Mouse (Mus musculus) midbrain, postnatal 0 days (tissue): Measurements from ENCODE around the gene Gamt. TPM values are rescaled to one million over a fixed set of nuclear protein-coding genes. Genes with fewer than 3 reads are reported as not detected.

ENCODE experiments used
- ATAC-seq: fragments of 200-750 bp; cut with Nextera tagmentation; 2 replicates; pipeline ENCODE4 v1.8.0; 2017; ENCODE audit warnings: moderate number of reproducible peaks, mild to moderate bottlenecking, moderate TSS enrichment, moderate library complexity; ENCODE audit not compliant: low FRiP score
- DNase-seq: peaks from one replicate; pipeline ENCODE4 v3.0.0-alpha.2; 2015; ENCODE audit warnings: low spot score
- H3K27ac ChIP-seq: fragments of 300-500 bp; sonication (generic); 2 replicates; pipeline ENCODE4 v1.5.1; 2014; ENCODE audit warnings: low read depth, mild to moderate bottlenecking, low read length, mixed read lengths
- H3K27me3 ChIP-seq: fragments of 300-500 bp; sonication (generic); 2 replicates; pipeline ENCODE4 v1.6.1; 2014; ENCODE audit warnings: low read length, control low read depth, mixed read lengths; ENCODE audit not compliant: insufficient read depth
- H3K36me3 ChIP-seq: fragments of 300-500 bp; sonication (generic); 2 replicates; pipeline ENCODE4 v1.6.1; 2014; ENCODE audit warnings: low read length, control low read depth, mixed read lengths; ENCODE audit not compliant: insufficient read depth
- H3K4me1 ChIP-seq: fragments of 300-500 bp; sonication (generic); 2 replicates; pipeline ENCODE4 v1.6.1; 2014; ENCODE audit warnings: mild to moderate bottlenecking, control low read depth, antibody characterized with exemption, low read length, mixed read lengths; ENCODE audit not compliant: insufficient read depth
- H3K4me2 ChIP-seq: fragments of 300-500 bp; sonication (generic); 2 replicates; pipeline ENCODE4 v1.6.1; 2014; ENCODE audit warnings: low read depth, mild to moderate bottlenecking, low read length, mixed read lengths; ENCODE audit not compliant: poor library complexity, severe bottlenecking
- H3K4me3 ChIP-seq: fragments of 300-500 bp; sonication (generic); 2 replicates; pipeline ENCODE4 v1.5.1; 2014; ENCODE audit warnings: low read depth, mild to moderate bottlenecking, low read length, moderate library complexity
- H3K9ac ChIP-seq: fragments of 300-500 bp; sonication (generic); replicated peaks from 2 replicates; pipeline ENCODE4 v1.6.1; 2014; ENCODE audit warnings: mild to moderate bottlenecking, low read length, moderate library complexity, mixed read lengths; ENCODE audit not compliant: poor library complexity, severe bottlenecking
- H3K9me3 ChIP-seq: fragments of 300-500 bp; sonication (generic); 2 replicates; pipeline ENCODE4 v1.6.1; 2016; ENCODE audit warnings: low read length, control low read depth
- CTCF ChIP-seq: IDR thresholded peaks from 2 replicates; pipeline ENCODE4 v1.5.1; 2016; ENCODE audit warnings: antibody characterized with exemption, mild to moderate bottlenecking
- WGBS: fragments of 180-500 bp; shearing (Covaris S2); extraction: QIAGEN DNeasy Blood & Tissue Kit; methylation state at CpG from one replicate; pipeline ENCODE4 v1.1.7; 2014; 5-methylcytosine and 5-hydroxymethylcytosine counted together
- polyA plus RNA-seq: library from polyadenylated mRNA; unstranded; fragments of >200 nt; fragmentation: Nextera tagmentation; extraction: Ambion mirVana; gene quantifications from 2 replicates; pipeline ENCODE4 v1.2.1, GENCODE M21; 2015
- total RNA-seq: library from RNA; depleted of rRNA; stranded (reverse); fragments of >200 nt; gene quantifications from 2 replicates; pipeline ENCODE4 v1.2.3, GENCODE M21; 2014

Gamt gene
- total and polyA plus RNA-seq, 2 experiments from 2014 or later, result 14.3 to 16.8 TPM

- Histone ChIP-seq H3K36me3 (peaks cover 35% of the 10 kb centered on the region), H3K9me3 (no peaks in the 10 kb centered on the region), H3K4me3 (no peak overlapping the region), H3K4me2 (no peak overlapping the region), H3K9ac (no peak overlapping the region), H3K27me3 (no peaks in the 10 kb centered on the region), H3K4me1 (no peaks in the 10 kb centered on the region), H3K27ac (no peak overlapping the region)
- whole genome bisulfite sequencing, result 95% methylated on average over 3 of the region's 3 CpGs
- no peak for TF ChIP-seq CTCF
- no peak for DNase-seq
- ATAC-seq, result no peak
Measured at GRCm38 (mm10) chr10:80273847-80274246, 13.0 kb upstream of the Gamt start.

- Histone ChIP-seq H3K27me3 (no peaks in the 10 kb centered on the region), H3K9ac (no peak overlapping the region), H3K9me3 (no peaks in the 10 kb centered on the region), H3K4me1 (peaks cover 7% of the 10 kb centered on the region), H3K4me3 (no peak overlapping the region), H3K36me3 (peaks cover 22% of the 10 kb centered on the region), H3K4me2 (no peak overlapping the region), H3K27ac (no peak overlapping the region)
- ATAC-seq (no peak), DNase-seq (no peak)
- 83% methylated on average over 8 of the region's 8 CpGs for WGBS
- TF ChIP-seq CTCF, result no peak
Measured at GRCm38 (mm10) chr10:80271870-80272585, 11.2 kb upstream of the Gamt start.

DNA sequence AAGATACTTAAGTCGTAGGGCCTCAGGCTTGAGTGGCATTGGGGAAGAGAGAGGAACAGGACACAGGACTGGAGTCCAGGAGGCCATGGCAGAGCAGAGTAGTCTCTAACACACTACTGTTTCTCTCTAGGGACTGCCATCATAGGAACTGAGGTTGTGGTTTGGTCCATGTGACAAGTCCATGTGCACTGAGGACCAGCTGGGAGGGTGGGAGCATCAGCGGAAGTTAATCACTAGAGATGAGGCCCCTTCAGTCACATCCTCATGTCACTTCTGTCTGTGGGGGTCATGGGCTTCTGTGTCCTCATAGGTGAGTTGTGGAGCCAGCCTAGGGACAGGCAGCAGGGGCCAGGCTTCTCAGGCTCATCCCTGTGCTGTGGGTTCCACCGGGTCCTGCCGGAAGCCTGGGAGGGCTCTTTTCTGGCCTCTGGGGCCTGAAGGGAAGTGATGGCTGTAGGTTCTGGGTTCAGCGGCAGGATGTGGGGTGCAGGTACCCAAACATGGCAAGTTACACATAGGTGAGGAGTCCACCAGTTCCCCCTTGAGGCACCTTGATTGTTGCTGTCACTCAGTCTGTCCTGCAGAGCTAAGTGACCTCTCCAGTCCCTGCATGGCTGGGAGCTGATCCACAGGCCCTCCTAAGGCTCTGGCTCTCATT is 10.5 kb upstream of the Gamt start:
- DNase-seq (no peak), ATAC-seq (no peak)
- no peak overlapping the region for H3K9ac ChIP-seq
- H3K27ac ChIP-seq, result no peak overlapping the region; the same call in 1 of the 2 replicates
- H3K4me1 ChIP-seq, result peaks cover 13% of the 10 kb centered on the region
- H3K9me3 ChIP-seq, result no peaks in the 10 kb centered on the region
- H3K36me3 ChIP-seq, result peaks cover 22% of the 10 kb centered on the region
- TF ChIP-seq CTCF, result no peak
- 79% methylated on average over 5 of the region's 5 CpGs for WGBS
- H3K27me3 ChIP-seq, result no peaks in the 10 kb centered on the region
- no peak overlapping the region for H3K4me2 ChIP-seq
- H3K4me3 ChIP-seq, result no peak overlapping the region

- 63% methylated on average over 6 of the region's 6 CpGs for WGBS
- no peak overlapping the region; the same call in 1 of the 2 replicates for H3K27ac ChIP-seq
- H3K27me3 ChIP-seq, result no peaks in the 10 kb centered on the region
- no peak overlapping the region for H3K4me2 ChIP-seq
- peaks cover 18% of the 10 kb centered on the region; the same call in 1 of the 2 replicates for H3K36me3 ChIP-seq
- TF ChIP-seq CTCF, result no peak
- no peak for ATAC-seq
- peaks cover 16% of the 10 kb centered on the region for H3K4me1 ChIP-seq
- DNase-seq, result no peak
- H3K9ac ChIP-seq, result no peak overlapping the region
- H3K9me3 ChIP-seq, result no peaks in the 10 kb centered on the region
- H3K4me3 ChIP-seq, result no peak overlapping the region
Measured at GRCm38 (mm10) chr10:80270734-80271181, 9.9 kb upstream of the Gamt start.

DNA sequence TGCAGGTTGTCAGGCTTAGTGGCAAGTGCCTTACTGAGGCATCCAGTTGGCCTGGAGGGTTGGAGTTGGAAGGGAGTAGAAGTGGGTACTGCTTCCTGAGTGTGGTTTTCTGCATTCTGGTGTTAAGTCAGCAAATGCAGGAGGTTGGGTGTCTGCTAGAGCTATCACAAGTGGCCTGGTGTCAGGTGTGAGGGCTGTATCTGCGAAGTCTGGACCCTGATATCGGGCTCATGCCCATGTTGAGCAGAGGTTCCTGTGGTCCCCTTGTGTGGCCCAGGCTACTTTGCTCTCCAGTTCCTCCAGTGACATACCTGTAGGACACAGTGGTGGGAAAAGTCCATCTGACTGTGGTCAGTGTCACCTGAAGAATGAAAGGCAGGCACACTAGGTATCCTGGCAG is 9.3 kb upstream of the Gamt start:
- peaks cover 17% of the 10 kb centered on the region; the same call in 1 of the 2 replicates for H3K36me3 ChIP-seq
- no peak for ATAC-seq
- H3K4me1 ChIP-seq, result peaks cover 19% of the 10 kb centered on the region
- no peak for DNase-seq
- H3K27me3 ChIP-seq, result no peaks in the 10 kb centered on the region
- no peak for TF ChIP-seq CTCF
- no peak overlapping the region for H3K27ac ChIP-seq
- no peaks in the 10 kb centered on the region for H3K9me3 ChIP-seq
- 0 out of 2 replicates have a peak overlapping the region, but pooled peaks have one; percentile 13 for H3K9ac ChIP-seq
- H3K4me2 ChIP-seq, result no peak overlapping the region
- WGBS, result 96% methylated on average over 2 of the region's 2 CpGs
- no peak overlapping the region for H3K4me3 ChIP-seq

- 0 out of 2 replicates have a peak, but pooled peaks cover 4% of the 10 kb centered on the region for H3K36me3 ChIP-seq
- DNase-seq (no peak), ATAC-seq (peak; percentile 12; the same call in 1 of the 2 replicates)
- H3K9ac ChIP-seq, result peak overlapping the region; percentile 97
- peak overlapping the region; percentile 72 for H3K4me2 ChIP-seq
- no peak for TF ChIP-seq CTCF
- H3K4me1 ChIP-seq, result peaks cover 20% of the 10 kb centered on the region
- peak overlapping the region; percentile 75 for H3K27ac ChIP-seq
- peak overlapping the region; percentile 79 for H3K4me3 ChIP-seq
- H3K27me3 ChIP-seq, result no peaks in the 10 kb centered on the region
- 0% methylated on average over 18 of the region's 18 CpGs for WGBS
- no peaks in the 10 kb centered on the region for H3K9me3 ChIP-seq
Measured at GRCm38 (mm10) chr10:80265149-80265486, 4.3 kb upstream of the Gamt start.
